Mouse (Mus musculus) hindbrain, embryonic 11.5 days (tissue): ENCODE measurements around the gene Ift122. TPM values are rescaled to one million over a fixed set of nuclear protein-coding genes. Genes with fewer than 3 reads are reported as not detected.

Experiments used
- ATAC-seq: fragments of 200-750 bp; cut with Nextera tagmentation; 2 replicates; pipeline ENCODE4 v1.8.0; 2017; ENCODE audit warnings: mild to moderate bottlenecking, moderate TSS enrichment, moderate library complexity; ENCODE audit not compliant: low FRiP score
- DNase-seq: peaks from one replicate; pipeline ENCODE4 v3.0.0-alpha.2; 2015; ENCODE audit warnings: low spot score
- H3K27ac ChIP-seq: fragments of 300-500 bp; sonication (generic); 2 replicates; pipeline ENCODE4 v1.5.1; 2014; ENCODE audit warnings: mild to moderate bottlenecking, low read depth, low read length
- H3K27me3 ChIP-seq: fragments of 300-500 bp; sonication (generic); 2 replicates; pipeline ENCODE4 v1.6.1; 2014; ENCODE audit warnings: mild to moderate bottlenecking, low read length, moderate library complexity, mixed read lengths; ENCODE audit not compliant: control insufficient read depth, insufficient read depth
- H3K36me3 ChIP-seq: fragments of 300-500 bp; sonication (generic); 2 replicates; pipeline ENCODE4 v1.6.1; 2014; ENCODE audit warnings: mild to moderate bottlenecking, low read length, moderate library complexity, mixed read lengths; ENCODE audit not compliant: control insufficient read depth, insufficient read depth
- H3K4me1 ChIP-seq: fragments of 300-500 bp; sonication (generic); replicated peaks from 2 replicates; pipeline ENCODE4 v1.6.1; 2014; ENCODE audit warnings: low read length, mixed read lengths; ENCODE audit not compliant: control insufficient read depth, insufficient read depth
- H3K4me2 ChIP-seq: fragments of 300-500 bp; sonication (generic); replicated peaks from 2 replicates; pipeline ENCODE4 v1.6.1; 2014; ENCODE audit warnings: mild to moderate bottlenecking, low read depth, low read length
- H3K4me3 ChIP-seq: fragments of 300-500 bp; sonication (generic); 2 replicates; pipeline ENCODE4 v1.5.1; 2014; ENCODE audit warnings: low read depth, low read length
- H3K9ac ChIP-seq: fragments of 300-500 bp; sonication (generic); 2 replicates; pipeline ENCODE4 v1.6.1; 2014; ENCODE audit warnings: low read depth, low read length
- H3K9me3 ChIP-seq: fragments of 300-500 bp; sonication (generic); 2 replicates; pipeline ENCODE4 v1.6.1; 2016; ENCODE audit warnings: low read length; ENCODE audit not compliant: control insufficient read depth
- WGBS: fragments of 180-500 bp; shearing (Covaris S2); extraction: QIAGEN DNeasy Blood & Tissue Kit; methylation state at CpG from one replicate; pipeline ENCODE4 v1.1.7; 2014; 5-methylcytosine and 5-hydroxymethylcytosine counted together
- polyA plus RNA-seq: library from polyadenylated mRNA; unstranded; fragments of >200 nt; fragmentation: Nextera tagmentation; extraction: Ambion mirVana; gene quantifications from 2 replicates; pipeline ENCODE4 v1.2.1, GENCODE M21; 2014

Ift122 gene
- polyA plus RNA-seq, 1 experiment from 2014 or later: 22.5 TPM

DNA sequence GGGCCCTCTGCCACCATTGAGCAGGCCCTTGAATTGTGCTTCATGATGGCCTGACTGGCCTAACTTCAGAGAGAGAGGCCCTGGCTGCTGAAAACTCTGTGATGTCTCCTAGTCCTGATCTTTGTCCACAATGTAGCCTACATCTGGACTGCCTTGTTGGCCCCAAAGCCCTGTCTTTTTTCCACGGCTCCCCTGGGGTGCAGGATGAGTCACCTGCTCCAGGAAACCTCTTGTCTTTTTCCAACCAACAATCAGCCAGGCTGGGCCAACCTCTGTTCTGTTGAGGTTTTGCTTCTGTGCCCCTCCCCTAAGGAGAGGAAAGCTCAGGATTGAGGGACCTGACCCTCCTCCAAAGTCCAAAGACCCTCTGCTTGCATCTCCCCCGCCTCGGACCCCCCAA is 108.5 kb downstream of the Ift122 start:
- H3K27me3 ChIP-seq: no peaks in the 10 kb centered on the region
- H3K4me3 ChIP-seq: no peak overlapping the region
- no peak overlapping the region for H3K27ac ChIP-seq
- no peak for ATAC-seq
- DNase-seq: no peak
- 90% methylated on average over 3 of the region's 3 CpGs for WGBS
- H3K9me3 ChIP-seq: no peaks in the 10 kb centered on the region
- H3K9ac ChIP-seq: no peak overlapping the region
- H3K36me3 ChIP-seq: no peaks in the 10 kb centered on the region
- no peak overlapping the region for H3K4me2 ChIP-seq
- H3K4me1 ChIP-seq: peaks cover 4% of the 10 kb centered on the region

DNA sequence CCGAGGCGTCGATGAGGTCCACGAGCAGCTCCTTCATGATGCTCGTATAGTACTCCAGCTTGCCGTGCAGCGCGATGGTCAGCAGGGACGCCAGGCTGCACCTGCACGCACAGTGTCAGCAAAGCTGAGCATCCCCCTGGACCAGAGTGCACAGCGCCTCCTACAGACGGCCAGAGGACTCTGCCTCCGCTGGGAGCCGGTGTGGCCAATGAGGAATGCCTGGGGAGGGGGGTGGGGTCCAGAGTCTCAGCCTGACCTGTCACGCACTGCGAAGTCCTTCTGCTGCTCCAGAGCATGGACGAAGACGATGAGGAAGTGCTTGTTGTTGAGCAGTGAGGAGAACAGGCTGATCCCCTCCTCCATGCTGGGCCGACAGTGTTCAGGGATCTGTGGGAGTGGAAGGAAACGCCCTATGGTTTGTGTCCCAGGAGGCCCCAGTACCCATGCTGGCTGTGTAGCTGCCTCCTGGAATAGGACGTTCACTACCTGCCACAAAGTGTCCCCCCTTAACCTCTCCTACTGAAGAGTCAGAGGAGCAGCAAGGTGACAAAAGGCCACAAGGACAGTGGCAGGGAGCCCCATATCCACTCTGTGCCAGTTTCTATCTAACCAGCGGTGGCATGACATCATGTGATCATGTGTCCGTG is 109.3 kb downstream of the Ift122 start:
- no peak for ATAC-seq
- DNase-seq: peak; percentile 54

DNA sequence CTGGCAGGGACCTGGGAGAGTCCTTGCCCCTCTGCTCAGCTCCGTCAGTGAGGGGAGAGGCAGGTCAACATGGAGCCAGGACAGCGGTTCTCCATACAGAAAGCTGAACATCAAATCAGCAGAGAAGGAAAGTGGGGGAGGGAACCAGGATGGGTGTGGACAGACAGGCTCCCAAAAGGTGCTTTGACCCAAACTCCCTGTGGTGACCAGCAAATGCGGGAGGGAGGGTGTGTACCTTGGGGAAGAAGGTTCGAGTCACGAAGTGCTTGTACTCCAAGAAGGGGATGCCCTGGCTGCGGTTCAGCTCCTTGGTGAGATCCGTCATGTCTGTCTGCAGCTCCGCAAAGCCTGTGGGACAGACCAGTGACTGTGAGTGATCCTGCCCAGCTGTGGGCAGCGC is 110.4 kb downstream of the Ift122 start:
- 72% methylated on average over 9 of the region's 9 CpGs for WGBS
- Histone ChIP-seq H3K36me3 (no peaks in the 10 kb centered on the region), H3K27ac (no peak overlapping the region), H3K27me3 (no peaks in the 10 kb centered on the region), H3K4me2 (no peak overlapping the region), H3K9ac (no peak overlapping the region), H3K4me3 (no peak overlapping the region), H3K4me1 (no peaks in the 10 kb centered on the region), H3K9me3 (no peaks in the 10 kb centered on the region)
- DNase-seq (no peak), ATAC-seq (no peak)

More for the DNA sequence above, 109.3 kb downstream of the Ift122 start:
- H3K36me3 ChIP-seq: no peaks in the 10 kb centered on the region
- H3K27me3 ChIP-seq: no peaks in the 10 kb centered on the region
- no peak overlapping the region for H3K4me3 ChIP-seq
- no peak overlapping the region for H3K9ac ChIP-seq
- H3K4me2 ChIP-seq: no peak overlapping the region
- WGBS: 34% methylated on average over 23 of the region's 23 CpGs
- H3K4me1 ChIP-seq: no peaks in the 10 kb centered on the region; the same call in 1 of the 2 replicates
- H3K9me3 ChIP-seq: no peaks in the 10 kb centered on the region
- no peak overlapping the region for H3K27ac ChIP-seq

DNA sequence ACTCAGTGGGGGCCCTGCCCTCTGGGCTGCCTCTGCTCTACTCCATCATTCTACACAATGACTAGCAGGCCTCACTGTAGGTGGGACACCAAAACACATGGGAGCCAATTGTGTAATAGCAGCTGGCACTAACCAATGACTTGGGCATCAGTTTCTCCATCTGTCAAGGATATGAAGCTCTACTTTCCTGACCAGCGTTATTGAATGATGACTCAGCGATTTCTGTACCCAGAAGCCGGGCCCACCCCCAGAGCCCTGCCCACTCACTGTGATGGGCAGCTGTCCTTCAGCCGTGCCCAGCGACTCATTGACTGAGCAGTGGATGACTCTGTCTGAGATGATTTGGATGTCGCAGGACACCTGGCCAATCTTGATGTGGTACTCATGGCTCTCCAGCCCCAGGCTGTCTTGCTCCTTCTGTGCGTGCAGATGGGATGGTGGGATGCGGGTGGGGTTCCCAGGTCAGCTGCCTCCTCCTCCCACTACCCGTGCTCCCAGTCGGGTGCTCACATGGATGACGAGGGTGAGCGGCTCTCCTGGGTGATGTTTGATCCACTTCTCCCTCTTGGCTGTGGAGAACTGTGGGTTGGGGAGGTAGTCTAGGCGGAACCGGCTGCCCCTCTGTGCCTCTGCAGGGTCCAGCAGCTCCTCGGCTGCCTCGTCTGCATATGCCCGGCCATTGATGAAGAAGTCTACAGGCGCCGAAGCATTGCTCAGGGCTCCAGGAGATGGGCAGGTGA is 113.1 kb downstream of the Ift122 start:
- H3K9me3 ChIP-seq: no peaks in the 10 kb centered on the region
- no peak for DNase-seq
- H3K36me3 ChIP-seq: no peaks in the 10 kb centered on the region
- H3K27me3 ChIP-seq: no peaks in the 10 kb centered on the region
- ATAC-seq: no peak
- H3K4me3 ChIP-seq: no peak overlapping the region
- 94% methylated on average over 19 of the region's 19 CpGs for WGBS
- H3K4me1 ChIP-seq: no peaks in the 10 kb centered on the region
- H3K4me2 ChIP-seq: no peak overlapping the region
- H3K27ac ChIP-seq: no peak overlapping the region
- no peak overlapping the region for H3K9ac ChIP-seq

DNA sequence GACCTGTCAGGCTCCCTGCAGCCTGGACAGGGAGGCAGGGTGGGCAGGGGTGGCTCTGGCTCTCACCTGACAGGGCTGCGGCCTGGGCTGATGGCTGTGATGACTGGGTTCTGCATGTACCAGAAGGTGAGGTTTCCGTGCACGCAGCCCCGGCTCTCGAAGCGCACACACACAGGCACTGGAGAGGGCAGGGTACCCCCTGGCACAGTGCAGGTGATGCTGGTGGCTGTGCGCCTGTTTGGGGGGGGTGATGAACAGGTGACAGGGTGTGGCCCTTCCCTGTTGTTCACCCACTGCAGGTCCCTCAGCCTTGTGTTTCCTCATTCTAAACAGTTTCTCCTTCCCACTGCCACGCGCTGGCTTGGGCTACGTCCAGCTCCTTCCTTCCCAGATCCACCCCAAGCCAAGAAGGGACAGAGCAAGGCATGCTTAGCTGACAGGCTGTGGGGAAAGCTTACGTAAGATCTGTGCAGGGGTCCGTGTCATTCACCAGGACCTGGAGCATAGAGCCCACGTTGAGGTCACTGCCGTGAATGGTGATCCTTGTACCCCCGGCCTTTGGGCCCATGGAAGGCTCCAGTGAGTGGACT is 114.1 kb downstream of the Ift122 start:
- Histone ChIP-seq H3K4me3 (no peak overlapping the region), H3K9me3 (no peaks in the 10 kb centered on the region), H3K9ac (no peak overlapping the region), H3K27ac (no peak overlapping the region), H3K4me2 (no peak overlapping the region), H3K4me1 (no peaks in the 10 kb centered on the region), H3K27me3 (no peaks in the 10 kb centered on the region), H3K36me3 (no peaks in the 10 kb centered on the region)
- 93% methylated on average over 15 of the region's 15 CpGs for WGBS
- DNase-seq (no peak), ATAC-seq (no peak)

DNA sequence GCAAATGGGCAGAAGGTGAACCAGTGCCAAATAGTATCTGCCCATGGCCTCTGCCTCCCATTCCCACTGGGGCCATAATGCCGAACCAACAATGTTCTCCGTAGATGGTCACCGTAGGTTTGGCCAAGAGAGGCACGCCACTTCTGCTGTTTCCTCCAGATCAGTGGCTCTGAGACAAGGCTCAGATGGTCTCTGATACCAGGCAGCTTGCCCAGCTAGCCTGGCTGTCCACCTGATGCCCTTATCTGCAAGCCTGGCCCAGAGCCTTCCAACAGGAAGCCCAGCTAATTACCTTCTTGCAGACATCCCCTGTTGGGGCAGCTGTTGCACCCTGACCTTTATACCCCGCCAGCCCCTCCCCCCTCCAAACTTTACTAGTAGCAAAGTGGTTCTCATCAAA is 114.8 kb downstream of the Ift122 start:
- H3K27ac ChIP-seq: no peak overlapping the region
- no peak overlapping the region for H3K9ac ChIP-seq
- H3K9me3 ChIP-seq: no peaks in the 10 kb centered on the region
- no peak overlapping the region for H3K4me2 ChIP-seq
- H3K27me3 ChIP-seq: no peaks in the 10 kb centered on the region
- H3K36me3 ChIP-seq: no peaks in the 10 kb centered on the region
- no peak for DNase-seq
- H3K4me1 ChIP-seq: no peaks in the 10 kb centered on the region
- WGBS: 83% methylated on average over 5 of the region's 5 CpGs
- no peak for ATAC-seq
- no peak overlapping the region for H3K4me3 ChIP-seq

DNA sequence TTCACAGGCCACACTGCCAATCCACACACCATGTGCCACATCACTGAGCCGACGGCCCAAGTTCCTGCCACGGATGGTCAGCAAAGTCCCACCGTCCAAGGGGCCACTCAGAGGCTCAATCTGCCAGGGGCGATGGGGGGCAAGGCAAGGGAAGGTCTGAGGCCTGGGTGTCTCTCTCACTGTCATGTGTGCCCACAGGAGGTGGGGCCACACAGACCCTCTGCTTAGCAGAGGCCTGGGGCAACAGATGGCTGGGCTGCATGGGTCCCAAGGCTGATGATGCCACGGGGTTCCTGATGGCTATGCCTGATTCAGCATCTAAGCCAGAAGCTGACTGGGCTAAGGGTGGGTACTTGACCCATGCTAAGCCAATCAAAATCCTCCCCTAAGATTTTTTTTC is 115.4 kb downstream of the Ift122 start:
- Histone ChIP-seq H3K9me3 (no peaks in the 10 kb centered on the region), H3K9ac (no peak overlapping the region), H3K4me2 (no peak overlapping the region), H3K27me3 (no peaks in the 10 kb centered on the region), H3K36me3 (no peaks in the 10 kb centered on the region), H3K27ac (no peak overlapping the region), H3K4me1 (no peaks in the 10 kb centered on the region), H3K4me3 (no peak overlapping the region)
- ATAC-seq (no peak; the same call in 1 of the 2 replicates), DNase-seq (no peak)
- 84% methylated on average over 6 of the region's 6 CpGs for WGBS

DNA sequence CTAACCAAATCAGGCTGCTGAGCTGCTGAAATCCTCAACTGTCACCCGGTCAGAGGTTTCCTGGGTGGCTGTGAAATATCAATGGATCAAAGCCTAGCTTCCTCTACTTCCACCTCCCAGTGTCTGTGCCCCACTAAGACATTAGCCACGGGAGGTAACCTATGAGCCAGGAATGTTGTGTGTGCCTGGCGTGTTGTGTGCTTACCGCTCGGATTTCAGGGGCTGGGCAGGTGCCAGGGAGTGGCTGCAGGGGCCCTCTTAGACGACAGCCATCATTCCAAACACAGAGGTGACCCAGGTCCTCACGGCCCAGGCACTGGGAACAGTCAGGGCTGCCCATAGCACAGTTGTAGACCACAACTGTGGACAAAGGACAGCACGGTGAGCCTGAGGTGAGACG is 115.8 kb downstream of the Ift122 start:
- DNase-seq (no peak), ATAC-seq (no peak)
- H3K27me3 ChIP-seq: no peaks in the 10 kb centered on the region
- H3K4me2 ChIP-seq: no peak overlapping the region
- WGBS: 82% methylated on average over 9 of the region's 9 CpGs
- H3K9ac ChIP-seq: no peak overlapping the region
- no peaks in the 10 kb centered on the region for H3K9me3 ChIP-seq
- H3K4me3 ChIP-seq: no peak overlapping the region
- no peak overlapping the region for H3K27ac ChIP-seq
- no peaks in the 10 kb centered on the region for H3K36me3 ChIP-seq
- no peaks in the 10 kb centered on the region for H3K4me1 ChIP-seq

DNA sequence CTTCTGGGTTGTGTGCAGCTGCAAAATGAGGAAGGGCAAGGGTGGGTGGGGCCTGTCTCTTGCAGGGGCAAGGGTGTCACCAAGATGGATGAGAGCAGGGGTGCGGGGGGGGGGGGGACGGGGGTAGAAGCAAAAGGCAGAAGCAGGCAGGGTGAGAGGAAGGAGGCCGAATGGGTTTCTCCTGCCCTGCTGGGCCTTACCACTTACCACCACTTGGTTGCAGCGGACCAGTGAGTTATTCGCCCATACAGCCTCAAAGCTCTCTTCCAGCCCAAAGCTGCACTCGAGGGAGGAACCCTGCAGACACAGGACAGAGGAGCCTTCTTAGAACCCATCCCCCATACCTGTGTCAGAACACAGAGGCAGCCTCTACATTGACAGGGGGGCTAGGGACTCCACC is 116.7 kb downstream of the Ift122 start:
- H3K36me3 ChIP-seq: no peaks in the 10 kb centered on the region
- DNase-seq (no peak), ATAC-seq (no peak)
- H3K9ac ChIP-seq: no peak overlapping the region
- no peaks in the 10 kb centered on the region for H3K4me1 ChIP-seq
- H3K4me3 ChIP-seq: no peak overlapping the region
- no peak overlapping the region for H3K27ac ChIP-seq
- no peaks in the 10 kb centered on the region for H3K9me3 ChIP-seq
- no peak overlapping the region for H3K4me2 ChIP-seq
- 52% methylated on average over 4 of the region's 6 CpGs for WGBS
- H3K27me3 ChIP-seq: no peaks in the 10 kb centered on the region
